Mouse (Mus musculus) cerebellum, adult 18-20 months (tissue): ENCODE measurements around the gene Slc10a2.
"Not testable (repeated sequence)": the region's sequence is repeated elsewhere in the genome, so short reads cannot be mapped to it uniquely, and the experiment has no call there.

Experiments used
- DNase-seq, 2 experiments: peaks; one replicate each; pipeline ENCODE4 v3.0.0; 2021

The Slc10a2 gene

DNA sequence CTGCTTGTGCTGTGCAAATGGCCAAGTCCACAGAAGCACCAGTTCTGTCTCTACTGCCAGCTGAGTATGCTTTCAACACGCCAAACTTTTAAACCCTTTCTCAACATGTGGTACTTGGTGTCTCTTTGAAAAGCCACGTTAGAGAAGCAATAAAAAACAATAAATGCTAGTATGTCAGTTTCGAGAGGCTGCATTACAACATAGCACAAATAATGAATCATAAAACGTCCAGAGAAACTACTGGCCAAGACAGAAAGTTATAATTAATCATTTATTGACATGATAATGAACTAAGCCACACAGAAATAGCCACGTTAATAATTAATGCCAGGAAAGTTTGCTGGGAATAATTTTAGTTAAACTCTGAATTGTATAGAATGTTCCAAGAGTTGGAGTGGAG lies at the start of gene Slc10a2:
Gene Slc10a2 (minus strand): TSS at position 166 of the 400 bp plus-strand sequence.
- no peak for DNase-seq

DNA sequence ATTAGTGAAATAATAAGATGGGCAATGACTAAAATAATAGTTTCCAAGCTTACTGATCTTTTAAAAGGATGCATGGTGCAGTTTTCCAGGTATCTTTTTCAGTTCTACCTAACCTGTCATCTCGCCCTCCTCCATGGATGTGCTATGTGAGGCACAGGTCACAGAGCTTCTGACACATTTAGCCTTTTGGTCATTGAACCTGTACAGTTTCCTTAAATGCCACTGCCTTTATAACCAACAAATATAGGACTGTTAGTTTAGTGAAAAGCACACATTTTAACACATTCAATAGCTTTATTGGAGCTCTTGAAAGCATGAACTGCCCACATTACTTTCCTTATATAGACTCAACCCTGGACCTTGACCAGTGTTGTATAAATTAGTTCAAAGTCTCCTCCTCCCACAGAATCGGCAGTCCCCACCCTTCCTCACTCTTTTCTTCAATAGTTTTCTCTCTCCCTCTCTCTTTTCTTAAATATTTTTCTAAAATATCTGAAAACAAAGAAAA lies 24.2 kb upstream of the Slc10a2 start:
- DNase-seq: no peak

DNA sequence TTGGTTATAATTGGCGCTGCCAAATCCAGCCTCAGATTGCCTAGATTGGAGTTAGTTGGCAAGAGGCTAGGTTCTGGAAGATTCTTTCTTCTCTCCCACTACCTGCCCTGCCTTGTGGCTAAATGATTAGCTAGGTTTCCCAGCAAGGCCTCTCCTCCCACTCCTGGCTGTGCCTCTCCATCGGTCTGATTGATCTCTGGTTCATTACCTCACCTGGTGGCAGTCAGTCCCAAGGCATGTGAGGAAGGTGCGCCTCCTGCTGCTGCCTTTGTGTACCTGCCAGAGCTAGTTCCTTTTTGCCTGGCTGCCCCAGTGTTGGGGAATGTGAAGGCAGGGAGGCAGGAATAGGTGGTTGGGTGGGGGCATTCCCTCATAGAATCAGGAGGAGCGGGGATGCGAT lies 1.7 kb upstream of the Slc10a2 start:
- no peak for DNase-seq

DNA sequence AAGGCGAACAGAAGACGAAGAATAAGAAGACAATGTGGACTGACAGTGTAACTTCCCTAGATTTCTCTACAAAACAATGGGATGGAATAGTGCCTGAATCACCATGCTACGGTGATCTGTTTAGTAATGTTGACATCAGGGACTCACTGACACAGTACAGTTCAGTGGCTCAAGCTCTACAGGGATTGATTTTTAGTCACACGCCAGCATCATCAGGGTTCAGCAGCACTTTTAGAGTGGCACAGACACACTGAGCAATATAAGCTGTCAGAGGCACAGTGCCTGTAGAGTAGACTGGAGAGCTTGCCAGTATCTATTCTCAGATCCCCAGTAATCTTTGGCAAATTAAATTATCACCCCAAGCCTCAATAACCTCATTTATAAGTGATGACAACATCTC lies 9.8 kb downstream of the Slc10a2 start:
- DNase-seq: no peak

DNA sequence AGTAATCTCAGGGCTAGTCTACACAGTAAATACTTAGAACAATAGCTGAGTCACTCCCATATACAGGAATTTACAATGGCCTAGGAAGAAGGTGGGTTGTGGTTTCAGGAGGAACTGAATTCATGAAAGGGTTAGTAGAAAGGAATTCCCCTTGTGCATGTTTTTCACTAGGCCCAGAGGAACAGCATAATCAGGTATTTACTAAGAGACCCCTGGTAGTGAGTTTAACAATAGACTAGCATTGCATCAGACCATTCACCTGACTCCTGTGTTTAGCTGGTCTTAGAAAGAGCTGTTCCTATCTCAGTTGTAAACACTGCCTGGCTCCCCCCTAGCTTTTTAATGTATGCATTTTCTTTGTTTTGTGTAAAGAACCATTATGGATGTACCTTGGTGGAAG lies 11.2 kb downstream of the Slc10a2 start:
- DNase-seq: not testable (repeated sequence)

DNA sequence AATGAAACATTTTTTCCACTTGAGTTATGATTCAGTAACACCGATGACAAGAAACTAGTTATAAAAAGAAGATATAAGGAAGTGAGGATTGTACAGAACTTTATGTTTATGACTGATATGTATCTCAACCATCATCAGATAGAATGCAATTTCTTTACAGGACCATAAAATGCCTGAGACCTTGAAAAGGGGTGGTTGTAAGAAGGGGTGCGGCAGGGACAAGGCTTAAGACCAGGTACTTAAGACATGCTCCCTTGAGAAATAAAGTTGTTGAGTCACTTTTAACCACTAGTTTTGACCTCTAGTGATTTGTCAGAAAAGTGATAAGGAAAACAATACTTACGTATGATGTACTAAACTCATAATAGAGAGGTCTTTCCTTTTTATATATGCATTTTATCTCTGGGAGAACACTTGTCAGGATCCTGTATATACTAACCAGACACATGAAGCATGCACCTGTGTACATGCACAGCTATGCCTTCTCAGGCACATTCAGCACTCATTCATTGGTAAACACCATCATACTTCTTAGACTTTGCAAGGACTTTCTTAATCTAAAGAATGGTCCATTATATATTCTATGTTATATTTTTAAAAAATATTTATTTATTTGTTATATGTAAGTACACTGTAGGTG lies 31.4 kb downstream of the Slc10a2 start:
- no peak for DNase-seq

DNA sequence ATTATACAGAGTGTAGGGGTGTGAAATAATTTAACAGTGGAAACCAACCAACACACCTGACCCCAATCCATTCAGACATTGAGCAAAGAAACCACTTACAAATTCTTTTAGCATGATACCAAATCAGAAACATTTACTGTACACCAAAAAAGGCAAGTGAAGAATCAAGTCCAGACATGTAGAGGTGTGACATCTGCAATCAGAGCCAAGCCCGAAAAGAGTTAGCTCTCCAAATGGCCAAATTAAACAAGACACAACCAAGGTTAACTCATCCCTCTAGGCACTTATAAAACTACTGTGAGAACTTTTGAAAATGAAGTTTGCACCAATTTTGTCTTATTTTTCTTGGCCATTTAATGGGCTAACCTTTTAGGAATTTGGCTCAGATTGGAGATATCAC lies 46.3 kb downstream of the Slc10a2 start:
- no peak for DNase-seq

DNA sequence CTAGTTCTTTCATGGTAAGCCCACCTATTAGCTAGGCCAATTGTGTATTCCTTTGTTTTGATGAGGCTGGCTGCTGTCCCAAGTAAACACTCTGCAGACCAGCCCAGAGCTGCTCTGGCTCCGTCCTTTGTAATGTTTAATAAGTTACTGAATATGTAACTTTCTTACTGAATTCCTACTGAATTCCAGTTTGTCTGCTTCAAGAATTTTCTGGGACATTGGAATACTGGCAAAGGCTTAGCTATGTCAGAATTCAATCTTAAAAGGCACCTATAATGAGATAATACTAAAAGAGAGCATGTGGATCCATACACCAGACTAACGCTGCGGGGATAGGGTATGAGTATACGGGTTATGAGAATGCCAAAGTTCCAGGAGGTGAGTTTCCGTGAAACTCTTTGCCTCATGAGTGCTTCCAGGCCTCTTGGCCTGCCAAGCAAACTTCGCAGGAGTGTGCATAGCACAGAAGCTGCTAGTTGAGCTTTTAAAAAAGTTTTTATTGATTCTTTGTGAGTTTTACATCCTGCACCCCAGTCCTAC lies 60.7 kb downstream of the Slc10a2 start:
- DNase-seq: not testable (repeated sequence)

DNA sequence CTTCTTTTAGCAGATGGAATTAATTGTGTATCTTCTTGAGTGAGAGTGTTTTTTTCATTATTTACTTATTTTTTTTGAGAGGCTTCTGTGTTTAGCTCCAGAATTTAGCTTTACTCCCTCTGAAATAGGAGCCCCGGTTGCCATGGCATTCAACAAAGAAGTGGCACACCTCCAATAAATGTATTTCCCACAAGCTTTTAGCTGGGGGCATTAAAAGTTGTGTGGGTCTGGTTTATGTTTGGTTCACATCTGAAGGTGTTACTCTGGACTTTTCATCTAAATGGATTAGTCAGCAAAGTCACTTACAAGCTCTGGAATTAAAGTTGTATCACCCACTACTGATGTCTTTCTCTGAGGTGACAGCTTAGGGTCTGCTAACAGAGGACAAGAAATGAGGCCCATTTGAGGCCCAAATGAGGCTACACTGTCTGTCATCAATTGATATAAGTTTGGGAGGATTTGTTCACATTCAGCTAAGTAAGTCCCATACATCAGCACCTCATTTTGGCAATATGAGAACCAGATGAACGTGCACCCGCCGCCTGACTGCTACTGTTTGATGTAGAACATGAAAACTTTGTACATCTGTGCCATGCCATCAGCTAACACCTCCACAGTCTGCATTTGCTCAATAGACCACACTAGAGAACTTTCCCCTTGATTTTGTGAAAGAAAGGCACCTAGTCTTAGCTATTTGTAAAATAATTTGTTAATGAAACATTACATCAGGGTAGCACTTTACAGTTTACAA lies 66.2 kb downstream of the Slc10a2 start:
- no peak for DNase-seq
